Mouse (Mus musculus) right cerebral cortex, postnatal 36 days (tissue): ENCODE measurements around the gene Git1.

Experiments used
- DNase-seq, 2 experiments: peaks; one replicate each; pipeline ENCODE4 v3.0.0; 2022; ENCODE audit warnings: low spot score in 2 of 2, mixed read lengths in 1 of 2

Gene Git1

GRCm38 (mm10) chr11:77501392-77501791 lies 8.0 kb downstream of the Git1 start:
- peak in 1 of 2 experiments; percentile 65 for DNase-seq

DNA sequence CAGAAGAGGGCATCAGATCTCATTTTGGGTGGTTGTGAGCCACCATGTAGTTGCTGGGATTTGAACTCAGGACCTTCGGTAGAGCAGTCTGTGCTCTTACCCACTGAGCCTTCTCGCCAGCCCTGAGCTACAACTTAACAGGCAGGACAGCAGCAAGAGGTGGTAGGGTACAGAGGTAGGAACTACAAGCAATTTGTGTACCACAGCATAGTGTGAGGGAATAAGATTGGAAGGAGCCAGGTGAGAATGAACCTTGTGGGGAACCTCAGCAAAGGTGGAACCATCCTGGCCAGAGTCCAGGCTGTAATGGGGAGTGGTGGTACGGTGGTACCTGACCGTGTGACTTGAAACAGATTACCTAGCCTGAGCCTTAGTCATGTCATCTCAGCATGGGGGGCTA lies 8.6 kb downstream of the Git1 start:
- no peak for DNase-seq

DNA sequence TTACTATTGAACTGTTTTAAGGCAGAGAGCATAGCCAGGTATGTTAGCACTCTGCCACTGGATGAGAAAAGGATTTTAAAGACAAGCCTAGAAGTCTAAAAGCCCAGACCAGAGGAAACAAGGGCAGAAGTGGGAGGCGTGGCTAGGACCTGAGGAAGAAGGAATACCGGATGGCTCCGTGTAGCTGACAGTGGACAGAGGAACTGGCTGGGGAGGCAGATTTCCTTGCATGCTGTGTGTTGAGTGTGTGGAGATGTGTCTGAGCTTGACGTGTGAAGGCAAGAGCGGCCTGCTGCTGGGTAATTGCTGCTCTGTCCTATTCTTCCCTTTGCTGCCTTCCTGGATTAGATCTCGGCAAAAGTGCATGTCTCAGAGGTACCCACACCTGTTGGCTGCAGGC lies 9.1 kb downstream of the Git1 start:
- no peak for DNase-seq

GRCm38 (mm10) chr11:77503511-77503910 lies 10.1 kb downstream of the Git1 start:
- DNase-seq = no peak

DNA sequence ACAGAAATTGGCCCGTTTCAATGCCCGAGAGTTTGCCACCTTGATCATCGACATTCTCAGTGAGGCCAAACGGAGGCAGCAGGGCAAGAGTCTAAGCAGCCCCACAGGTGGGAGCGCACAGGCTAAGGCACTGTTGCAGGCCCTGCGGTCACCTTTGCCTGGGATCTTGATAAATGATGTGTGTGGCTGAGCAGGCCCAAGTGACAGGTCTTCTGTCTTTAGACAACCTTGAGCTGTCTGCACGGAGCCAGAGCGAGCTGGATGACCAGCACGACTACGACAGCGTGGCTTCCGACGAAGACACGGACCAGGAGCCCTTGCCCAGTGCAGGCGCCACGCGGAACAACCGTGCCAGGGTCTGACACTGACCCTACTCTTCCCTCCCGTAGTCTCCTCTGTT lies 11.0 kb downstream of the Git1 start:
- no peak for DNase-seq

GRCm38 (mm10) chr11:77505291-77505980 lies 12.1 kb downstream of the Git1 start:
- no peak for DNase-seq

DNA sequence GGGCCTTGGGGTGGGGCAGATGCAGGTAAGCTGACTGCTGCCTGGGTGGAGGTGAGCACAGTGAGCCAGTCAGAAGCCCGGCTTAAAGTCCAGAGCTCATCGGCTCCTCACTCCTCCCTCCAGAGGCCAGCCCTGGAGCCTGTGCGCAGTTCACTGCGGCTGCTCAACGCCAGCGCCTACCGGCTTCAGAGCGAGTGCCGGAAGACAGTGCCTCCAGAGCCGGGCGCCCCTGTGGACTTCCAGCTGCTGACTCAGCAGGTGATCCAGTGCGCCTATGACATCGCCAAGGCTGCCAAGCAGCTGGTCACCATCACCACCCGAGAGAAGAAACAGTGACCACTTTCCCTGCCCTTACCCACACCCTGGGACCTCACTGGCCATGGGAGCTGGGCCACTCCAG lies 12.9 kb downstream of the Git1 start:
- no peak for DNase-seq

- no peak for DNase-seq
Observed at GRCm38 (mm10) chr11:77506941-77507340, 13.6 kb downstream of the Git1 start.

- DNase-seq = no peak
Observed at GRCm38 (mm10) chr11:77507426-77507825, 14.1 kb downstream of the Git1 start.

- peak; percentile 75 to 79 for DNase-seq
Observed at GRCm38 (mm10) chr11:77508068-77509021, 15.0 kb downstream of the Git1 start.

DNA sequence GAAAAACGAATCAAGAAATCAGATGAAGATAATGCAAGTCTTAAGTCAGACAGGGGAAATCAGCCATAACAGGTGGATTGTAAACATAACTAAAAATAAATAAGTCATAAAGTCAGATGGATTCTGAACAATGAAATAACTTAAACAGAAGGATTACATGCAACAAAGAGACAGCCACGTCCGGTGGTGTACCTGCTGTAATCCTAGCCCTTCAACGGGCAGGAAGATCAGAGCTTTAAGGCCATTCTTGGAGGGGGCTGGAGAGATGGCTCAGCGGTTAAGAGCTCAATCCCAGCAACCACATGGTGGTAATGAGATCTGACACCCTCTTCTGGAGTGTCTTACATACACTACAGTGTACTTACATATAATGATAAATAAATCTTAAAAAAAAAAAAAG lies 18.0 kb downstream of the Git1 start:
- no peak for DNase-seq

DNA sequence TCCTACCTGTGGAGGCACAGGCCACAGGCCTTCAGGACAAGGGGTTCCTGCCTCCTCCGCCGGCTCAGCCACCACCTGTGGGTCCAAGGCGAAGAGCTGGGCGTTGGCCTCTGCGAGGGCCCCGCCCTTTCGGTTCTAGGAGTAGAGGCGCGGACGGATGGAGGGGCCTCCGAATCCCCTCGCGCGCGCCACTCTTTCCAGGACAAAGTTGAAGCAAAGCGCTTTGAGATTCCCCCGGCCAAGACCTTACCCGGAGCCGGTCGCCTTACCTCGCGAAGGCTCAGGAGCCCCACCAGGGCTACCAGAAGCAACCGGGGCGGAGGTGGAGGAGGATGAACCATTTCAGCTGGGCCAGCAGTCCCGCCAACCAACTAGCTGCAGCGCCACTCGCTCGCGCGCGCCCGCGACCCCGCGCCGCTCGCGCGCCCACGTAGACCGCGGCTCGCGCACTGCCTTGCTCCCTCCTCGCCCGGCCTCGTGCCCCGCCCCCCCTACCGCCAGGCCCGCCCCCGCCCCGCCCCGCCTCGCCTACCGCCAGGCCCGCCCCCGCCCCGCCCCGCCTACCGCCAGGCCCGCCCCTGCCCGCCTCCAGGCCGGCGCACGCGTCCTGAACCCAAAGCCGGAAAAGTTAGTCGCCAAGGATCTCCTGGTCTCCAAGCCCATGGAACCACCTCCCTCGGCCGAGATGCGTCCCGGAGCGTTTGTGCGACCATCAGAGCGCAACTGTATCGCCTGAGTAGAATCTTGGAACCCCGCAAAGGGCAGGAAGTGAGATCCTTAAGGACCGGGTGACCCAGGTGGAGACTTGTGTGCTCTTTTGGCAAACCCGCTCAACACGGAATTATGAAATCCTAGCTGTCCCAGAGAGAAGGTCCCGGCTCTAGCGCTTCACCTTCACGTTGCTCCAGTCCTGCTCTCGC lies 19.8 kb downstream of the Git1 start:
- no peak for DNase-seq

- no peak for DNase-seq
Observed at GRCm38 (mm10) chr11:77513811-77514170, 20.4 kb downstream of the Git1 start.

DNA sequence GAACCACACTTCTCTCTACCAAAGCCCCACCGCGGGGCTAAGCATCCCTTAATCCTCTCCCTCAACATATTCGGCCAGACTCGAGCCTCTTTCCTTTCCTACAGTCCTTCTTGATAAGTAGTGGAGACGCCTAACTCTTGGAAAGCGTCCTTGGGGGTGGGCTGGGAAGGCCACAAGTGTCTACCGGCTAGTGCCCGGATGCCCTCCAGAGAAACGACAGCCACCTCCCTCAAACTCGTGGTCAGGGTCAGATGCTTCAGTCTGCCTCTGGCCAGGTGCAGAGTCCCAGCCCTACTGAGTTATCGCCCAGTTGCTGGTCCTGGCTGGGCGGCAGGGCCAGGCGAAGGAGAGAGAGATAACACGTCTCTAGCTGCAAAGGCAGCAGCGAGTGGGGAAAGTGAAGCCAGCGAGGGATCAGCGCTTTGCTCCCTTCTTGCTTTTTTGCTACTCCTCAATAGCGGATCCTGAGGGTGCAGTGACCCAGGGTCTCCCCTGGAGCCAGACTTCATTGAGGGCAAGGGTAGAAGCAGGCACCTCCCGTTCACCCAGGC lies 21.0 kb downstream of the Git1 start:
- no peak for DNase-seq

DNA sequence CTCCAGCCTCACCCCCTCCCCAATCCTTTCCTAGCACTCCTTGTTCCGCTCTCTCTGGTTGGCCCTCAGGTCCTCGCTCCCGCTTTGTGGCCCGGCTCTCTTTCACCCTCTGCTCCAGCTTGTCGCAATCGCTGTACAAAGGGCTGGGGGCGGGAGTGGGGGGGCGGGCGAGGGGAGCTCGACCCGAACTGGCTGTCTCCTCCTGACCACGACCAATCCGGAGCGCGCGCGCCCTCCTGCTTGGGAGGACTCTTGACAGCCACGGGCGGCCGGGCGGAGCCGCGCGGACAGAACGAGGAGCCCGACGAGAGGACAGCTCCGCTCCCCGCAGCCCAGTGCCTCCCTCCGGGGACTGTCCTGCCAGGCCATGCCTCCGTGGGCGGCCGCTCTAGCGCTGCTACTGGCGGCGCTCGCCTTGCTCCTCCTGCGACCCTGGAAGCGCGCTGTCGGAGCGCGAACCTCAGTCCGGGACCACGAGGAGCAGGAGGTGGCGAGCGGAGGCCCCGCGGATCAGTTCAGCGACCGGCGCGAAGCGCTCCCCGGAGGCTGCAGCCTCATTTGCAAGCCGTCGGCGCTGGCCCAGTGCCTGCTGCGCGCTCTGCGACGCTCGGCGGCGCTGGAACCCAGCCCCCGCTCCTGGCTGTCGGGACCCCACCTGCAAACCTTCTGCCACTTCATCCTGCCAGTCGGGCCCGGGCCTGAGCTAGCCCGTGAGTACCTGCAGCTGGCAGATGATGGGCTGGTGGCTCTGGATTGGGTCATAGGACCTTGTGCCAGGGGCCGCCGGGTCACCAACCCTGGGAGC lies 21.7 kb downstream of the Git1 start, which contains the start of gene Abhd15:
TSS of gene Abhd15 (plus strand) at position 290 of the 805 bp plus-strand sequence.
- DNase-seq = no peak

DNA sequence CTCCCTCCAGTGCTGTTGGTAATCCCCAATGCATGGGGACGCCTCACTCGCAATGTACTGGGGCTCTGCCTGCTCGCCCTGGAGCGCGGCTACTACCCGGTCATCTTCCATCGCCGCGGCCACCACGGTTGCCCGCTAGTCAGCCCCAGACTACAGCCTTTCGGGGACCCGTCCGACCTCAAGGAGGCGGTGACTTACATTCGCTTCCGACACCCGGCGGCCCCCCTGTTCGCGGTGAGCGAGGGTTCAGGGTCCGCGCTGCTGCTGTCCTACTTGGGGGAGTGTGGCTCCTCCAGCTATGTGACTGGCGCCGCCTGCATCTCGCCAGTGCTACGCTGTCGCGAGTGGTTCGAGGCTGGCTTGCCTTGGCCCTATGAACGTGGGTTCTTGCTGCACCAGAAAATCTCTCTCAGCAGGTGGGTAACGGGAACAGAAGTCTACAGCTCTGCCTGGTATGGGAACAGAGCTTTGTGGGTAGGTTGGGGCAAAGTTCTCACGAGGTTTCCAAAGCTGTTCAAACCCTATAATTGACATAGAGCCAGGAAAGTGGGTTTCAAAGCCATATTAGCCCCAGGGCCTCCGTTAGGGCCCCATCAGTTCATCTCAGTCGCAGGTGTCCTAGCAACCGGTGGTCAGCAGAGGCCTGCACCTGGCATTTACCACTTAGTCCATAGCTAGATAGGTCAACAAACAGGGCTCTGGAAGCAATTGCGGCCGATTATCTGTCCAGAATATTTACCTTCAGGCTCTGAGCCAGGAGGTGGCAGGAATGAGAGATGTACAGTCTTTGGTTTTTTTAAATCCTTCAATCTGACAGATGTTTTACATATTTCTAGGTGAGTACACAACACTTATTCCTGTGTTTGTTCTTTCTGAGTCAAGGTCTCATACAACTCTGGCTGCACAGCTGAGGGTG lies 22.5 kb downstream of the Git1 start, which contains the start of gene Trp53i13:
TSS of gene Trp53i13 (minus strand) at position 344 of the 916 bp plus-strand sequence.
- DNase-seq = no peak

DNA sequence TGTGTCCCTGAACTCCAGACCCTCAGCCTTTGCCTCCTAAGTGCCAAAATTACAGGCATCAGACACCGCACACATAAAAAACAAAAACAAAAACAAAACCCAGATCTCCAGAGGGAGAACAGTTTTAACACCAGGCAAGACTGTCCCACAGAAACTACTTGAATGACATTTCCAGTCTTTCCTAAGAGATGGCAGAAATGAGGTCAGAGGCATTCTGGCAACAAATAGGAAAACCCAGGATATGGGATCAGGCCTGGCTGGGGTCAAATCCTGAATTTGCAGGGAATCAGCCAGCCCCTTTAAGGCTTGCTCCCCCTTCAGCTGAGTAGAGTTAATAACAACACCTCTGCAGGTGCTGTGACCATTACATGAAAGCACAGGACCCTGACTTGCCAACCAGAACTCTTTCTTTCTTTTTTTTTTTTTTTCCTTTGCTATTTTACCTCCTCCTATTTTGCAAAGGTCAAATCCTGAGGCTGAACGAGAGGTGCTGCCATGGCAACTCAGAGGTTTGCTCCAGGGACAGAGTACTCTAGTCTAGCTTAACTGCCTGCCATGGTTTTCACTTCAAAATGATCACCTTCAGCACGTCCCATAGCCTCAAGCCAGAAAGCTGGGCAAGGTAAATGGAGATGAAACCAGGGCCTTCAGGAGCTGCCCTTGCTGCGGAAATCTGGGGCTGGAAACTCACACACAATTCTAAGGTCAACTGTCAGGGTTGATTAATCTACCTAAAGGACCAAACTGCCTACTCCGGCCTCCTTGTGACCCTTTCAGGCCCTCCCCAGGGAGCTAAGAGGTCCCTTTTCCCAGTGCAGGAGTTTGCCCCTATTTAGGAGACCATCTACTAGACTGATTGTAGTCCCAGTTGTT lies 23.4 kb downstream of the Git1 start:
- DNase-seq = no peak

DNA sequence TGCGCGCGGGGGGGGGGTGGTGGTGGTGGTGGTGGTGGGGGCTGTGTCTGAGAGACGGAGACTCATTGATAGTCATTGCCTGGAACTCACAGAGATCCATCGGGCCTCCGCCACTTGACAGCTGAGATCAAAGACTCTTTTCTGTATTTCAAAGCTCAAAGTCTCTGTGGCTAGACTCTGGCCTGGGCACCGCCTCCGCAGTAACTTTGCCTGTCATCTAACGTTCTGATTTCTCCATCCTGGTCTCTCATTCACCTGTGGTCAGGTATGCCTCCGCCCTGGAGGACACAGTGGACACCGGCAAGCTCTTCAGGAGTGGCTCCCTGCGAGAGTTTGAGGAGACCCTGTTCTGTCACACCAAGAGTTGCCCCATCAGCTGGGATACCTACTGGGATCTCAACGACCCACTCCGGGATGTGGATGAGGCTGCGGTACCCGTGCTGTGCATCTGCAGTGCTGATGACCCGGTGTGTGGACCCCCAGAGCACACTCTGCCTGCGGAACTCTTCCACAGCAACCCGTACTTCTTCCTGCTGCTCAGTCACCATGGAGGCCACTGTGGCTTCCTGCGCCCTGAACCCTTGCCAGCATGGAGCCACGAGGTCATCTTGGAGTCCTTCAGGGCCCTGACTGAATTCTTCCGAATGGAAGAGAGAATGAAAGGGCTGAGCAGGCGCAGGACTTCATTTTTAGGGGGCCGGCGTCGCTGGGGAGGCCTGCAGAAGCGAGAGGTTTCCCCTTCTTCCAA lies 24.9 kb downstream of the Git1 start:
- no peak for DNase-seq
